Mouse (Mus musculus): ENCODE measurements around the gene Tcirg1.
A peak's percentile ranks its signal among the peaks of the same experiment; 100 is the strongest.

Tcirg1 gene

DNA sequence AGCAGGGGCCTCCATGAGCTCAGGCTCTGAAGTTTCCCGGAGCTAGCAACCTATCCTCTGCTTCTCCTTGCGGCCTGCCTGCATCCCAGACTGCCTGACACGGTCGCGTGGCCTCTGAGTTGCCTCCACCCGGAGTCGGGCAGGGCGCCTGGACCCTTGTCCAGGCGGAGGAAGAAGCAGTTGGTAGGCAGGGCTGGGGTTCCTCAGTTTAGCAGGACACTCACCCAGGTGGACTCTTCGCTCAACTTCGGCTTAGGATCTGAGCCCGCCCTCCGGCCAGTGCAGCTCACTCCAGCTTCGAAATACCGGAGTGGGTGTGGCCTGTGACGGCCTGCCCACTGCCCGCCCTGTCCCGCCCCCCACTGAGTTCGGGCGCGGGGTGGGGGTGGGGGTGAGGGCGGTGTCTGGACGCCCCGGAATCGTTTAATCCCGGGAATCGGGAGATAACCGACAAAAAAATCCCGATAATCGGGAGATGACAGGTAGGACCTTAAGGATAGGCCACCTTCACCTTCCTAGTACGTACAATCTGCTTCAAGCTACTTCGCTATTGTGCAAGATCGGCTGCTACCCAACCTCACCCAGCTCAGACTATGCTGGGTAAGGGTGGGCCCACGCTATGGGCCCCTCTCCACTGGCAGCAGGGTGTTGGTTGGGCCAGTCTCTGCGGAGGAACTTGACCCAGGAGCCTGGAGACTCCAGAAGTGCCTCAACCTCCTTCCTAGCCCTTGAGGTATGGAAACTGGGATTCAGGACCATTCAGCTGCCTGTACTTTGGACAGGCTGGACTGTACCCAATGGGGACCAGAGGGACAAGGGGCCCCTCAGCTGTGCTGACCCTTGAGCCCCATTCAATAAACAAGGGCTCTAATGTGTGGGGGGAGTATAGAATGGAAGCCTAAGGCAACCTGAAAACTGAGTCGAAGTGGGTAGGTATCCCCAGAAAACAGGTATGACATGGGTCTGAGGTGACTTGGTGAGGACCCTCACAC, at the start of gene Tcirg1:
Gene Tcirg1, minus strand, starts transcription at position 339 of the 992 bp plus-strand sequence.
- DNase-seq = peak; percentile 40

GRCm38 (mm10) chr19:3955804-3956203, 48.9 kb upstream of the Tcirg1 start:
- no peak for DNase-seq

- no peak for DNase-seq
Observed at GRCm38 (mm10) chr19:3955033-3955432, 48.1 kb upstream of the Tcirg1 start.

DNA sequence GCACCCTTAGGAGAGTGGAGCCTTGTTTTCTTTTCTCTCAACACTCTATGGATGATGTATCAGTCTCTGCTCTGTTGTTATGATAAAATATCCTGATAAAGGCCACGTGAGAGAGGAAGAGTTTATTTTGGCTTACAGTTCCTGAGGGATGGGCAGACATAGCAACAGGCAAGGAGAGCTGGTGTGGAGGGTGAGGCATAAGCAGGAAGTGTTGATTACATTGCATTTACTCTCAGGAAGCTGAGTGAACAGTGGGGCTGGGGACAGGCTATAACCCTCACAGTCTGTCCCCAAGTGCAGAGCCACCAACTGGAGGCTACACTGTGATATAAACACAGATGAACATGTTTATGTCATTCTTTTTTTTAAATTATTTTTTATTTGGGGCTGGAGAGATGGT, 45.2 kb upstream of the Tcirg1 start:
- no peak for DNase-seq

DNA sequence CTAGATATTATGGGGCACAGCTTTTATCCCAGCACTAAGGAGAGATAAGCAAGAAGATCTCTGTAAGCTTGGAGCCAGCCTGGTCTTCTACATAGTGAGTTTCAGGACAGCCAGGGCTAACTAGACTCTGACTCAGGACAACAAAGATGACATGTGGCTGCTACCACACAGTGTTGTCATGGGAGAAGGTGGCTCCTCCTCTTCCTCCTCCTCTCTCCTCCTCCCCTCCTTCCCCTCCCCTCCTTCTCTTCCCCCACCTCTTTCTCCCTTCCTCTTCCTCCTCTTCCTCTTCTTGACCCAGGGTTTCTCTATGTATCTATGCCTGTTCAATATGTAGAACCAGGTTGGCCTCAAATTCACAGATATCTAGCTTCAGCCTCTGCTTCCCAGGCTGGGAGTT, 44.5 kb upstream of the Tcirg1 start:
- DNase-seq = no peak

DNA sequence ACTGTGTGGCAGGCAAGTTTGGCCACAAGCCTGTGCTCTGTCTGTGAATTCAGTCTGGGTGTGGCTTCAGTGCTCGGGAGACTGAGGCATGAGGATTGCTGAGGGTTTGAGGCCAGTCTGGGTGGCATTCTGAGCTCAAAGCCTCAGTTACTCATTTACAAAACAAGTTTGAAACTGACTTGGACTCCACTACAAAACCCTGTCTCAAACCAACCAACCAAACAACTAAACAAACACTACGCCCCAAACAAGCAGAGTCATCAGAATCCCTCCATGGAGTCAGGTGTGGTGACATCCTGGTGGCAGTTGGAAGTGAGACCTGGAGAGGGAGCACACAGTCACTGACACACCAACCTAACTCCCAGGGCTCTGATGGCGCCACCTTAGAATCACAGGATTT, 43.4 kb upstream of the Tcirg1 start:
- no peak for DNase-seq

- DNase-seq = no peak
Observed at GRCm38 (mm10) chr19:3948546-3948945, 41.6 kb upstream of the Tcirg1 start.

DNA sequence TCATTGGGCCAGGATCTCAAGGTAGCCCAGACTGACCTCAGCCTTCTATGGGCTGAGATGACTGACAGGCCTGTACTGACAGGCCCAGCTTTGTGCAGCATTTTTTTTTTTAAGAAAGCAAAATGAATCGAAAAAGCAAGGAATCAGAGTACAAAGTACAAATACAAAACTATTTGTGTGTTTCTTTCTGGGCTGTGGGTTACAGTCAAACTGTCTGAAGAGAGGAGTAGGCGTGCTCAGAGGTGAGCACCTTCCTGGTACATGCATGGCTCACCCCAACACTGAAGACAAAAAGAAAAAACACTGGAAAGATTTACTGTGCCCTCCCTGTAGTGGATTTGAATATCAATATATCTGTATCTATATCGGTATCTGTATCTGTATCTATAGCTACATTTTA, 40.9 kb upstream of the Tcirg1 start:
- DNase-seq = no peak

GRCm38 (mm10) chr19:3946715-3947114, 39.8 kb upstream of the Tcirg1 start:
- peak; percentile 51 for DNase-seq

DNA sequence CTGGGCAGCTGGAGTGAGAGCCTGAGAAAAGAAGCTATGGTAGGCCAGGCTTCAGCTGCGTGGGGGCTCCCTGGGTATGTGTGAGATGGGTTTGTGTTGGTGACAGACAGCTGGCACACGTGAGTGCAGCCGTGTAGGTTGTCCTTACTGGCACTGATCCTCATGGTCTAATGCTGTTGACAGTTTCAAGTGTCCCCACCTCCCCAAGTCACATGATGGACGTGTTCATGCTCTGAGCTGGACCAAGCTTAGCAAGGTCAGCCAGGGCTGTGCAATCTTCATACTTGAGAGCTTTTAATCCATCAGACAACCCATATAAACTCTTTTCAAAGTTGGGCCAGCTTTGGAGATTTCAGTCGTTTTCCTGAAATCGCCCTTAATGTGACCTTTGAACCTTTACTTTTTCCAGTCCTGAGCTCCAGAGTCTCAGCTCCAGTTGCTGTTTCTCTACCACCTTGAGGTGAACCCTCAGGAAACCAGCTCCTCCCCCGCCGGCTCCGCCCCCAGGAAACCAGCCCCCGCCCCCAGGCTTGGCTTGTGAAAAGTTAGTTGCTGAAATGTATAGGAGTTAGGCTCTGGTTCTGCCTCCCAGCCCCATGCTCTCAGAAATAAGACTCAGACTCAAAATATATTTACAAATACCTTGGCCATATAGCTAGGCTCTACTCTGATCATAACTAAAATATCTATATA, 39.1 kb upstream of the Tcirg1 start:
- DNase-seq = no peak

GRCm38 (mm10) chr19:3942986-3943735, 36.2 kb upstream of the Tcirg1 start:
- no peak for DNase-seq

- no peak for DNase-seq
Observed at GRCm38 (mm10) chr19:3942315-3942714, 35.4 kb upstream of the Tcirg1 start.

GRCm38 (mm10) chr19:3935896-3936850, 29.2 kb upstream of the Tcirg1 start:
- DNase-seq = peak; percentile 35

GRCm38 (mm10) chr19:3935032-3935895, 28.3 kb upstream of the Tcirg1 start, which contains the start of gene Unc93b1:
Gene Unc93b1, plus strand, starts transcription at chr19:3935186.
- DNase-seq = no peak

DNA sequence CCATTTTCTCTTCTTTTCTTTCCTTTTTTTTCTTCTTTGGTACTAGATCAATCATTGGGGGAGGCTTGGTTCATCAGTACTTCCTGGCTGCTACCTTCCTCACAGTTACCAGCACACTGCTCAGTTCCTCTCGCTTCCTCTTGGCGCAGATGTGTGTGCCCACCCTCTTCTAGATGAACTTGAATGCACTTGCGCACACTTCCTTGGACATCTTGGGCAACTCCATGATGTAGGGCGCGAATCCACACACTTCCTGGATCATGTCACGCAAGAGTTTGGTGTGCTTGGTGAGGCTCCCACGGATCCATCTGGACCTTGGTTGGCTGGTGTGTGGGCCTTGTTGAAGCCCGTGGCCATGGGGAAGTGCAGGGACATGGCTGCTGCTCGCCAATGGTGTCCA, 24.8 kb upstream of the Tcirg1 start:
- no peak for DNase-seq

DNA sequence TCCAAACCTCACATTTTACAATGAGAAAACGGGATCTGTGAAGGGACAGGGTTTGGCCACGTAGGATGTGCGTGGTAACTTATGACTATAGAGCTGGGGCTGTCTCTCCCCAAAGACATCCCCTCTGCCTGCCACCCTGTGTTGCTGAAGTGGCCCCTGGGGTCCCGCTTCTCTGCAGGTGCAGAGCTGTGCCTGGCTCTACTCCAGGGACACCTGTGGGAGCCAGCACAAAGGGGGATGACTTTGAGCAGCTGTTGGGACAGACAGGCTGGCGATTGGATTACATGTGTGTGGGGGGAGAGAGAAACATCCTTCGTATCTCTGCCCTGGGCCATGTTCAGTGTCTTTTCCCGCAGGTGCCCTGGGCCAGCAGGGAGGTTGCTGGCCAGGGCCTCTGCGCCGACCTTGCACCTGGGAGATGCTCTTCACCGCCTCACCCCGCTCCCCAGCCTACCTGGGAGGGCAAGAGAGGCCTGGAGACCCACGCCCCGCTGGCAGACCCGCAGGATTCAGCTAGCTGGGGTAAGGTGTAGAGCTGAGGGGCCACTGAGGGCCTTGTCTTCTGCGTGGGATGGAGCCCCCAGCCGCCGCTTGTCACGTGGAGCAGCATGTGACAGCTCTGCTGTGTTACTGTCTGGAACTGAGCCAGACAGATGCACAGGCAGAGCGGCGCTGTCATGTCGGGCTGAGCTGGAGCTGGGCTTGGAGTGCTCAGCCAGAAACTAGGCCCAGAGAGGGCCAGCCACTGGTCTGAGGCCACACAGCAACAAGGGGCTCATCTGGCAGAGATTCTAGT, 23.5 kb upstream of the Tcirg1 start:
- no peak for DNase-seq

- DNase-seq = peak; percentile 89
Observed at GRCm38 (mm10) chr19:3929211-3929941, 22.4 kb upstream of the Tcirg1 start, which contains the start of gene Aldh3b1. Gene Aldh3b1, minus strand, starts transcription at chr19:3929808.

GRCm38 (mm10) chr19:3928779-3929178, 21.8 kb upstream of the Tcirg1 start:
- DNase-seq = no peak

- DNase-seq = no peak
Observed at GRCm38 (mm10) chr19:3927989-3928388, 21.1 kb upstream of the Tcirg1 start.
